Mouse (Mus musculus) left cerebral cortex, postnatal 4 days (tissue): Measurements from ENCODE around the gene Shld2. TPM values are rescaled to one million over a fixed set of nuclear protein-coding genes. Genes with fewer than 3 reads are reported as not detected.

Experiments
- DNase-seq: peaks from one replicate; pipeline ENCODE4 v3.0.0-alpha.2; 2022
- intact Hi-C: fragments of 180-260 bp; cut with DNase I; formaldehyde crosslinking; loops from one replicate; pipeline ENCODE4 v1.15.1; 2025
- total RNA-seq, 2 experiments: library from RNA; stranded (reverse); gene quantifications; 2 replicates each; pipeline ENCODE4 v1.2.3; 2021

The Shld2 gene
- total RNA-seq, 2 experiments from 2014 or later = 9.4 to 11.0 TPM

- intact Hi-C loops = no loop called here
- DNase-seq = peak; percentile 45
Observed at GRCm38 (mm10) chr14:34226566-34226965, 83.7 kb downstream of the Shld2 start.

DNA sequence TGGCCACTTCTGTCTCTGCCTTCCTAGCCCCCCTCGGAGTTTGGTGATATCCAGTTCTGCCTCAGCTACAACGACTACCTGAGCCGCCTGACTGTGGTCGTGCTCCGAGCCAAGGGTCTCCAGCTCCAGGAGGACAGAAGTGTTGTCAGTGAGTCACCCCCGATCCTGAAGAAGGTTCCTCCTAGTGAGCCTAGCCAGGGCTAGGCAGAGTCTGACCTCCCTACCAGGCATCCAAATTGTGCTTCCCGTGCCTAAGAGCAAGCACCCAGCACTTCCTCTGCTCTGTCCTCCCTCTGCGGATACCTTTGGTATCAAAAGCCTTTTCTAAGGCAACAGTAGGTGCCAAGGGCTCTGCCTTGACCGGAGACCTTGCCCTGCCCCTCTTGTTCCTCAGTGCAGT lies 84.3 kb downstream of the Shld2 start:
- intact Hi-C loops = no loop called here
- no peak for DNase-seq

GRCm38 (mm10) chr14:34223362-34223898 lies 86.9 kb downstream of the Shld2 start:
- intact Hi-C loops = no loop called here

DNA sequence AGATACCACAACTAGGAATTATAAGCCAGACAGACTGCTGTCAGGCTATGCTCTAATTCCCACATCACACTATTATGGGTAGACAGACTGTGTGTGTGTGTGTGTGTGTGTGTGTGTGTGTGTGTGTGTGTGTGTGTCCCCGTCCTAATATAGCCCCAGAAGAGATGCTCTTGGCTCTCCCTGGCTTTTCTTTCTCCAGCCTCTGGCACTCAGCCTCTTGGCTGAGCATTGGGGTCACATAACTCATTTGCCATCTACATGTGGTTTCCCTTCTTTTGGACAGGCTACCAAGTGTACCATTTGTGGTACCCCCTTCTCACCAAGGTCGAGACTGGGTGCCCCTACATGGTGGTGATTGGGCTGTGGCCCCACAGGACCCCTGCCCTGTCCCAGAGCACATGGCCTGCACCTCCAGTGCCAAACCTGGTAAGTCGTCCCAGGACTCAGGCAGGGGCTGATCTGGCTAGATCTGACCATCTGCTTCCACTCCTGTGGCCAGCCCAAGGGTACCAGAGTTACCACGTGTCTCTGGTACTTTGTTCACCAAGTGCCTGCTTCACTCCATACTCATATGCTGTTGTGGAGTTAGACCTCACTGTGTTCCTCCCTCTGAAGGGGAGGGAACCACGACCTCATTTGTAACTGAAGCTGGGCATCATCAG lies 88.7 kb downstream of the Shld2 start:
- intact Hi-C loops = no loop called here
- peak; percentile 43 for DNase-seq

More at GRCm38 (mm10) chr14:34223362-34223898, 86.9 kb downstream of the Shld2 start:
- no peak for DNase-seq

DNA sequence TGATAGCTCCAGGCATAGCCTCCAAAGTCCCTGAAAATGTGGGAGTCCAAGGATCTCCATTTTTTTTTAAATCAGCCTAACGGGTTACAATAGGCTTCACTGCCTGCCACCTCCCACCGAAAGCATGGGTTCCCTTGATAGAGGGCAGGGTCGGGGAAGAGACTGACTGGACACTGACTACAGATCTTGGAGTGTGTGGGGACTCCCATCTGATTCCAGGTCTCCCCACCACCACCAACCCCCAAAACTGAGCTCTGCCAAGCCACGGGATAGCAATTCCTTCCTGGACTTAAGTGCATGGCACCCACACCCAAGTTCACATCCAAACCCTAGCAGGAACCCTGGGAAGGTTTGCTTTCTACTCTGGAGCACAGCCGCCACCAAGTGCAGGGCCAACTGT lies 89.9 kb downstream of the Shld2 start:
- intact Hi-C loops = no loop called here

DNA sequence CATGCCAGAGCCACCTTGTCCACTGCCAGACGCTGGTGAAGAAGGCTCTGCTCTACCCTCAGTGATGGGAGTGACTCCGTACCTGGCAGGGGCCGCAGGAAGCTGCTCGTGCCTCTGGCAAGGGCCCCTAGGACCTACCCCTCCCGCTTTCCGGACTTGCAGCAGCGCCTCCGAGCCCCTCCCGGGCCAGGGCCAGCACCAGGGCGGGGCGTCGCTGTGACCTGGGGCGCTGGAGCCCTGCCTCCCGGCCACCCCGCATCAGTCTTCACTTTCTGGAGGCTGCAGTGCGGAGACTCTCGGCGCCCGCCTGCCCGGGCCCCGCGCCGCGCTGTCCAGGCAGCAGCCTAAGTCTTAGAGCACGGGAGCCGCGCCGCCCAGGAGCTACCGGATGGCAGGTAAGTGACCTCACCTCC lies 90.5 kb downstream of the Shld2 start:
- no peak for DNase-seq
- intact Hi-C loops = loop anchor here (5.0 kb wide), 1 partner anchor 137 kb away; no protein-coding TSS in a partner anchor

More for the DNA sequence above, 89.9 kb downstream of the Shld2 start:
- DNase-seq = no peak

GRCm38 (mm10) chr14:34219295-34219694 lies 91.0 kb downstream of the Shld2 start, which contains the start of gene Syt15:
Gene Syt15 (plus strand): TSS chr14:34219595.
- intact Hi-C loops = loop anchor here (5.0 kb wide), 1 partner anchor 137 kb away; no protein-coding TSS in a partner anchor
- no peak for DNase-seq

DNA sequence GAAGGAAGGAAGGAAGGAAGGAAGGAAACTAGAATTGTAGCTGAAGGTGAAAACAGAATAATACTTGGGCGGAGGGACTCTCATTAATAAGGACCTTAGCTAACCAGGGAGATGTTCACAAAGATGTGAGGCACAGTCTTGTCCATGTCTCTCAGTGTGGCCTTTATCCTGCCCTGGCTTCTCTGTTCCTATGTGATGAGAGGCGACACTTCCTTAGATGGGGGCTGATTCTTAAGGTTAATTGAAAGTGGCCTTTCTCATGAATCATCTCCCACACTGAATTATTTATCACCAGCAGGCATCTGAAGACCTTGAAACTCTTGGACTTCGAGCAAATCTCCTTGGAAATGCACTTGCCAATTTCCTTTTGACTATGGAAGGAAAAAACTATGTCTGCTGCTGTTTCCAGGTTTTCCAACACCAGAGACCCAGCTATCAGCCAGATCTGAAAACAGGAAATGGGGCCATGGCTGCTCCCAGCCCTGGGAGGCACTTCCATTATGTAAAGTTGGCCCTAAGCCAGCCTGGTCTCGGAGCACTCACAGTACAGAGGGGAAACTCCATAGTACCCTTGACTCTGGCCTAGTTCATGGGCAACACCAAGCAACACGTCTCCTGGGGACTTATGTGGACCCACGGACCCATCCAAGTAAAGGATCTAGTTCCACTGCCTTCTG lies 94.7 kb downstream of the Shld2 start:
- intact Hi-C loops = loop anchor here (5.0 kb wide), 1 partner anchor 133 kb away; no protein-coding TSS in a partner anchor
- DNase-seq = no peak

DNA sequence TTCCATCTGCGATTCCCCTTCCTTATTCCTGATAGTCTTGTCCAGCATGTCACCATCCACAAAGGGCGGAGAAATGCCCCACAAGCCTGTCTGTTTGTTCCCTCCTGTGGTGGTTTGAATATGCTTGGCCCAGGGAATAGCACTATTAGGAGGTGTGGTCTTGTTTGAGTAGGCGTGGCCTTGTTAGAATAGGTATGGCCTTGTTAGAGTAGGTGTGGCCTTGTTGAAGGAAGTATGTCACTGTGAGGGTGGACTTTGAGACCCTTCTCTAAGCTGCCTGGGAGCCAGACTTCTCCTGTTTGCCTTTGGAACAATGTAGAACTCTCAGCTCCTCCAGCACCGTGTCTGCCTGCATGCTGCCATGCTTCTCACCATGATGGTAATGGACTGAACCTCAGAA lies 100.4 kb downstream of the Shld2 start:
- intact Hi-C loops = no loop called here

GRCm38 (mm10) chr14:34209080-34209479 lies 101.2 kb downstream of the Shld2 start:
- no peak for DNase-seq
- intact Hi-C loops = no loop called here

More for the DNA sequence above, 100.4 kb downstream of the Shld2 start:
- no peak for DNase-seq

DNA sequence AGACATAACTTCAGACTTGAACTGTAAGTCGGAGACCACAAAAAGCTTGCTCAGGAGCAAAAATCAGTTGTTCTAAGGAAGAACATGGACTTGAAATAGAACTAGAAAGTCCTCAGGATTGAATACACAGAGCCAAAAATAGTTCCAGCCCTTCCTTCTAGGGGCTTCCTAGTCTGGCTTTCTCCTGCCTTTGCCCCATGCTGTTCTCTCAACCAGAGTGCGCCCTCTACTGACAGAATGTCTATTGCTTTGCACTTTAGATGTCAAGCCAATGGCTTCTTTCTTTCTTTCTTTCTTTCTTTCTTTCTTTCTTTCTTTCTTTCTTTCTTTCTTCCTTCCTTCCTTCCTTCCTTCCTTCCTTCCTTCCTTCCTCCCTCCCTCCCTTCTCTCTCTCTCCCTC lies 101.6 kb downstream of the Shld2 start:
- intact Hi-C loops = no loop called here
- DNase-seq = peak; percentile 43

DNA sequence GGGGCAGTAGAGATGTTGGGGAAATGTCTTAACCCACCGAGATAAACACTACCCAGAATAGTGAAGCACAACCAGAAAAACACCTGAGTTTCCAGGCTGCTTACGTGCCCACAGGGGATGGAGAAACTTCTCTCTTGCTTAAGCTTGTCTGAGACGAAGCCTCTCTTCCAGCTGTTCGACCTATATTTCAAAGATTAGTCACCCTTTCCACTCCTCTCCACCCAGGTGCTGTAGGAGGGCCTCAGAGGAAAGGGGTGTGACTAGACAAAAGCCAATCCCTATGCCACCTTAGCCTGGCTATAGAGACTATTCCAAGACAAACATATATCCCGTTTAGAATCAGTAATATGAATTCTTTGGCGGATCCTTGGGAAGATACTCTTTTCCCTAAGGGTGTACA lies 102.3 kb downstream of the Shld2 start:
- DNase-seq = no peak
- intact Hi-C loops = no loop called here

DNA sequence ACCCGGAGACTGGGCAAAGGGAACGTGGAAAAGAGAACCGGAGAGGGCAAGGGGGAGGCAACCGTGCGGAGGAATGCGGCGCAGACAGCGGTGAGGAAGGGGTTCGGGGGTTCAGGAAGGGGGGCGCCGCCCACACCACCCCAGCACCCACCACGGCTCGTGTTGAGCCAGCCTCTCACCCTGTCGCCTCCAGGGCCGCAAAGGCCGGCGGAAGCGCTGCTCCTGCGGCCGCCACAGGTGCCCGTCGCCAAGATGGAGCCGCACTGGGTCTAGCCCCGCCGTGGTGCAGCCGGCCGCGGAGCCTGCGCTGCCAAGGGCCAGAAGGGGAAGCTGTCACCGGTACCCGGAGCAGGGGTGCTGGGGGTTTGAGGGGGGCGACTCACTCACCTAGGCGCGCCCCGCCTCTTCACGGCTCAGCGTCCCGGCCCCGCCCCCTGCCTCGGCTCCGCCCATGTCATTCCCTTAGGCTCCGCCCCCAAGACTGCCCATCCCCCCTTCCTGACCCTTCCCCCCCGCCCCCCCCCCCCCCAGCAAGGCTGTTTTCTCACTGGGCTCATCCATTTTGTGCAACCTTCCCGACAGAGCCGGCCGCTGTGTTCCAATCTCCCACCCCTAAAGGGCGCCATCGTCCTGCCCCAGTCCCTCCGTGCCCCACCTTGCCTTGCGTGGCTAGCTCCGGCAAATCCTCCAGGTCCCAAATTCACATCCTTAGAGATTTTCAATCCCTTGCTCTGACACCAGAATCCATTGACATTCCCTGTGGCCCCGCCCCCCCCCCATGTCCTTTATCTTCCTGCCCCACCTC lies 108.9 kb downstream of the Shld2 start, which contains the start of gene Gprin2:
Gprin2 (minus strand) TSS at position 423 of the 805 bp plus-strand sequence.
- DNase-seq = peak; percentile 66
- intact Hi-C loops = no loop called here

GRCm38 (mm10) chr14:34200738-34201230 lies 109.5 kb downstream of the Shld2 start:
- intact Hi-C loops = no loop called here
- peak; percentile 63 for DNase-seq

DNA sequence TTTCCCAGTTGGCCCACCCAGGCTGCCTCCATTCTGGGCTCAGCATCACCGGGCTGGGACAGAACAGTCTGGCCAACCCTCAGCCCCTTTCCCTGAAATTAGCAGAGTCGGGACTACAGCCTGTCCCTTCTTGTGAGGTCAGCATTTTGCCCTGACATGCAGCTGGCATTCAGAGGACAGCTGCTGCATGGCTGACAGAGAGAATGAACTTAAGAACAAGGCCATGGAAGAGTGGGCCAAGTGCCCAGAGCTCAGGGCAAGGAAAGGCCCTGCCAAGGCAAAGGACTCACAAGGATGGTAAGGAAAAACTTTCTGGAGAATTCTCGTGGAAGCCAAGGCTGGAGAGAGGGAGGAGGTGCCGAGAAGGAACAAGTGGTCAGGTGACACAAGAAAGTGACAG lies 113.6 kb downstream of the Shld2 start:
- DNase-seq = no peak
- intact Hi-C loops = no loop called here

- intact Hi-C loops = no loop called here
- DNase-seq = peak; percentile 41
Observed at GRCm38 (mm10) chr14:34195466-34195865, 114.8 kb downstream of the Shld2 start.

GRCm38 (mm10) chr14:34193879-34194278 lies 116.4 kb downstream of the Shld2 start:
- intact Hi-C loops = no loop called here
- DNase-seq = no peak

DNA sequence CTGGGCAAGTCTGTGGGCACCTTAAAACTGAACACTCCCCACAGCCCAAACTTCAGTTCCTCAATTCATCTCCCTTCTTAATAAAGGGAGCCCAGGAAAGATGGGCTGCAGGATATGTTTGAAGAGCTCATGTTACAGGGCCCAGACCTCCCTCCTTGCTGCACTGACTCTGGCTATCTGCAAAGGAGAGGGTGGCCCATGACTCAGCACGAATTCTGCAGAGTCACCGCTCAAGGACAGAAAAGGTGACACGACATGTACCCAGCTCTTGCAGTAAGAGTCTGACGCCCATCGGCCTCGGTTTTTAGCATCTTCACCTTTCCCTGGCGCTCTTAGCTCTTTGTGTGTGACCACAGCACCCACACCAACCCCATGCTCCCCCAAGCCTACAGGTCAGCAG lies 119.9 kb downstream of the Shld2 start:
- no peak for DNase-seq
- intact Hi-C loops = no loop called here

DNA sequence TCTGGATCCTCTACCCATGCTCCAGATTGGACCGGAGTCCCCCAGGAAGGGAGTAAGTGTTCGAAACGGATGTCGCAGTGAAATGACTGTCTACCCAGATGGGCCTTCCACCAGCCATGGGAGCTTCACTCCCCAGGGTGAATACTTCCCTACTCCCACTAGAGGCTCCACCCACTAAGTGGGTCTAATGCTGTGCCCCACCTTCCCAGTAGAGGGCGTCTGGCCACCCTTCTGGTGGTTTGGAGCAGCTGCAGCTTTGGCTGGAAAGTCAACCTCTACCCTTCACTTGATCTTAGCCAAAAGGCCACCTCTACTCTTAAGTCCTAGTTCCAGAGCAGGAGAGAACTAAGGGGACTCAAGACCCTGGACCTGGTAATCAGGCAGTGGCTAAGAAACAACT lies 121.7 kb downstream of the Shld2 start:
- intact Hi-C loops = no loop called here
- DNase-seq = peak; percentile 56
